Mouse (Mus musculus): ENCODE results near the gene Slc8a1.

GRCm38 (mm10) chr17:81368503-81368902 lies 369.7 kb downstream of the Slc8a1 start:
- TF ChIP-seq GATA1 (IDR thresholded peaks at IDR 0.05; ENCODE audit: borderline replicate concordance, low read length) = no peak
- TF ChIP-seq FLI1 (IDR thresholded peaks at IDR 0.05; ENCODE audit: low read length) = no peak
